Mouse (Mus musculus): ENCODE measurements around the gene Mthfd1l. TPM values are rescaled to one million over a fixed set of nuclear protein-coding genes. Genes with fewer than 3 reads are reported as not detected.

Gene Mthfd1l
- total RNA-seq, 2 experiments from 2014 or later: 10.9 to 11.2 TPM

- no peak for DNase-seq
Observed at GRCm38 (mm10) chr10:4143381-4143780, 170.5 kb downstream of the Mthfd1l start.

GRCm38 (mm10) chr10:4145080-4145807, 172.3 kb downstream of the Mthfd1l start:
- intact Hi-C loops (cut with DNase I): no loop called here
- DNase-seq: no peak

More at GRCm38 (mm10) chr10:4143381-4143780, 170.5 kb downstream of the Mthfd1l start:
- intact Hi-C loops (cut with DNase I): no loop called here

- DNase-seq: no peak
- intact Hi-C loops (cut with DNase I): no loop called here
Observed at GRCm38 (mm10) chr10:4146947-4147346, 174.0 kb downstream of the Mthfd1l start.

GRCm38 (mm10) chr10:4151159-4151558, 178.2 kb downstream of the Mthfd1l start:
- no peak for DNase-seq
- intact Hi-C loops (cut with DNase I): no loop called here

- intact Hi-C loops (cut with DNase I): no loop called here
- DNase-seq: no peak
Observed at GRCm38 (mm10) chr10:4151862-4152776, 179.2 kb downstream of the Mthfd1l start.

GRCm38 (mm10) chr10:4153031-4153430, 180.1 kb downstream of the Mthfd1l start:
- no peak for DNase-seq
- intact Hi-C loops (cut with DNase I): no loop called here

- intact Hi-C loops (cut with DNase I): no loop called here
- no peak for DNase-seq
Observed at GRCm38 (mm10) chr10:4154035-4154434, 181.1 kb downstream of the Mthfd1l start.

GRCm38 (mm10) chr10:4155521-4155920, 182.6 kb downstream of the Mthfd1l start:
- DNase-seq: no peak
- intact Hi-C loops (cut with DNase I): no loop called here

- intact Hi-C loops (cut with DNase I): no loop called here
- DNase-seq: no peak
Observed at GRCm38 (mm10) chr10:4158533-4158932, 185.6 kb downstream of the Mthfd1l start.

GRCm38 (mm10) chr10:4159541-4160090, 186.7 kb downstream of the Mthfd1l start:
- no peak for DNase-seq
- intact Hi-C loops (cut with DNase I): no loop called here

GRCm38 (mm10) chr10:4160242-4160785, 187.4 kb downstream of the Mthfd1l start:
- peak; percentile 8 for DNase-seq
- intact Hi-C loops (cut with DNase I): no loop called here

- DNase-seq: no peak
- intact Hi-C loops (cut with DNase I): no loop called here
Observed at GRCm38 (mm10) chr10:4162049-4162448, 189.1 kb downstream of the Mthfd1l start.

GRCm38 (mm10) chr10:4162976-4163375, 190.1 kb downstream of the Mthfd1l start:
- intact Hi-C loops (cut with DNase I): no loop called here
- no peak for DNase-seq

- intact Hi-C loops (cut with DNase I): no loop called here
- DNase-seq: no peak
Observed at GRCm38 (mm10) chr10:4164681-4165080, 191.8 kb downstream of the Mthfd1l start.

GRCm38 (mm10) chr10:4168222-4168798, 195.4 kb downstream of the Mthfd1l start:
- DNase-seq: no peak

GRCm38 (mm10) chr10:4174229-4174628, 201.3 kb downstream of the Mthfd1l start:
- intact Hi-C loops (cut with DNase I): no loop called here

More at GRCm38 (mm10) chr10:4168222-4168798, 195.4 kb downstream of the Mthfd1l start:
- intact Hi-C loops (cut with DNase I): no loop called here

GRCm38 (mm10) chr10:4174717-4175116, 201.8 kb downstream of the Mthfd1l start:
- no peak for DNase-seq
- intact Hi-C loops (cut with DNase I): no loop called here

More at GRCm38 (mm10) chr10:4174229-4174628, 201.3 kb downstream of the Mthfd1l start:
- no peak for DNase-seq

GRCm38 (mm10) chr10:4177285-4177684, 204.4 kb downstream of the Mthfd1l start:
- intact Hi-C loops (cut with DNase I): no loop called here

GRCm38 (mm10) chr10:4179049-4179790, 206.3 kb downstream of the Mthfd1l start:
- DNase-seq: no peak
- intact Hi-C loops (cut with DNase I): no loop called here

More at GRCm38 (mm10) chr10:4177285-4177684, 204.4 kb downstream of the Mthfd1l start:
- no peak for DNase-seq

GRCm38 (mm10) chr10:4181953-4182352, 209.0 kb downstream of the Mthfd1l start:
- intact Hi-C loops (cut with DNase I): no loop called here
- DNase-seq: no peak

All from left cerebral cortex, postnatal 4 days (tissue).